Mouse (Mus musculus): ENCODE measurements around the gene Msn.

GRCm38 (mm10) chrX:96115501-96115900 lies 19.7 kb downstream of the Msn start:
- TF ChIP-seq CTCF (IDR thresholded peaks at IDR 0.05; ENCODE audit: borderline replicate concordance, extremely low read depth, insufficient read depth, insufficient read length) (no peak), POLR2A (IDR thresholded peaks at IDR 0.05; ENCODE audit: borderline replicate concordance, extremely low read depth, insufficient read depth, insufficient read length, poor library complexity, severe bottlenecking) (no peak)
